Mouse (Mus musculus): Measurements from ENCODE around the gene Samsn1.

GRCm38 (mm10) chr16:75917712-75918111 is 104.4 kb downstream of the Samsn1 start:
- no peak for TF ChIP-seq CTCF (IDR thresholded peaks at IDR 0.05; ENCODE audit: low read depth)
- no peak for TF ChIP-seq EP300 (IDR thresholded peaks at IDR 0.05; ENCODE audit: low read depth)

All from heart, postnatal 0 days (tissue).